Mouse (Mus musculus) megakaryocyte-erythroid progenitor cell, adult 5 weeks (primary cell): ENCODE measurements around the gene Gxylt1. TPM values are rescaled to one million over a fixed set of nuclear protein-coding genes. Genes with fewer than 3 reads are reported as not detected.

Source experiments
- polyA plus RNA-seq: library from polyadenylated mRNA; stranded (reverse); fragments of >175 nt; gene quantifications from 2 replicates; pipeline ENCODE4 v1.2.3, GENCODE M21; 2012

Gxylt1 gene
- polyA plus RNA-seq: 4.8 and 5.1 TPM in 2 replicates

DNA sequence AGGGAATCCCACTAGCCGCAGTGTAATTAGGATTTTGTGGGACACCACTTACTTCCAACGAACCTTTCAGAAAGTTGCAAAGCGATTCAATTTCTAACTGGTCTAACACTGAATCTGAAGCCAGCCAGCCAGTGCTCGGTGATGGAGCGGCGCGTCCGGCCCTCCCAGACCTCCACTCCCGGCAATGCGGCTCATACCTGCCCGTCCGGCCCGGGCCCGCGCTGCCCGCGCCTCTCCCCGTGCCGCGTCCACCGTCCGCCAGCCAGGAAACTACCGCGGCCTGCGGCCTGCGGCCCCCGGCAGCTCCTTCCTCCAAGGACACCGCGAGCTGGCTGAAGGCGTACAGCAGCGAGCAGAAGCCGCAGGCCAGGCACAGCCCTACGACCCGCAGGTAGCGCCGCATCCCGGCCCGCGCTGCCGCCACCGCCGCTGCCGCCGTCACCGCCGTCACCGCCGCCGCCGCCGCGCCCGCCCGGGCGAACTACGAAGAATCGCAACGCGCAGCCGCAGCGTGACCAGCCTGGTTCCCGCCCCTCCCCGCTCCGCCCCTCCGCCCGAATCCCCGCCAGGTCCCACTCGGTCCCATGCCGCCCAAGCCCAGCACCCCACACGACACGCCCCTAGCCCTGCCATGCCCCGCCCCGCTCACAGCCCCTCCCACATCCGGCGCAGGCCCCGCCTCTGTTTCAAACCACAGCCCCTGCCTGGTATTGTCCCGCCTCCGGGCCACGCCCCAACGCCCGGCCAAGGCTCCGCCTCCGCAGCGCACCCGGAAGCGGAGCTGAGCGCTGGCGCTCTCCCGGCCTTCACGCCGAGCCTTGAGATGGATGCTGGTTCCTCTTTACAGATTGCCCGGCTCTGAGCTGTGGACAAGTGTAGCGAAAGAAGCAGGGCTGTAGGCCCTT is at the start of gene Gxylt1:
Gxylt1 (minus strand) TSS at position 501 of the 905 bp plus-strand sequence.

Other genes with a start within 250 kb of the Gxylt1 start
- gene Yaf2, start 61.8 kb upstream of the Gxylt1 start, polyA plus RNA-seq: 36.0 and 36.2 TPM in 2 replicates
- 106 and 115 TPM in 2 replicates for gene Zcrb1, start 123.2 kb upstream of the Gxylt1 start, polyA plus RNA-seq
- gene Pphln1, start 123.2 kb upstream of the Gxylt1 start, polyA plus RNA-seq: 8.7 and 10.0 TPM in 2 replicates